Mouse (Mus musculus) embryonic facial prominence, embryonic 12.5 days (tissue): Measurements from ENCODE around the gene Bak1. TPM values are rescaled to one million over a fixed set of nuclear protein-coding genes. Genes with fewer than 3 reads are reported as not detected.

Source experiments
- ATAC-seq: fragments of 200-750 bp; cut with Nextera tagmentation; 2 replicates; pipeline ENCODE4 v1.8.0; 2017; ENCODE audit not compliant: insufficient number of reproducible peaks, insufficient read depth, low FRiP score, low TSS enrichment
- H3K27ac ChIP-seq: fragments of 300-500 bp; sonication (generic); 2 replicates; pipeline ENCODE4 v1.5.1; 2016; ENCODE audit warnings: mild to moderate bottlenecking
- H3K27me3 ChIP-seq: fragments of 300-500 bp; sonication (generic); 2 replicates; pipeline ENCODE4 v1.6.1; 2016; ENCODE audit warnings: mild to moderate bottlenecking, moderate library complexity
- H3K36me3 ChIP-seq: fragments of 300-500 bp; sonication (generic); 2 replicates; pipeline ENCODE4 v1.6.1; 2016; ENCODE audit warnings: mild to moderate bottlenecking
- H3K4me1 ChIP-seq: fragments of 300-500 bp; sonication (generic); 2 replicates; pipeline ENCODE4 v1.6.1; 2016
- H3K4me2 ChIP-seq: fragments of 300-500 bp; sonication (generic); replicated peaks from 2 replicates; pipeline ENCODE4 v1.6.1; 2016; ENCODE audit warnings: mild to moderate bottlenecking, moderate library complexity
- H3K4me3 ChIP-seq: fragments of 300-500 bp; sonication (generic); 2 replicates; pipeline ENCODE4 v1.5.1; 2016; ENCODE audit warnings: mild to moderate bottlenecking
- H3K9ac ChIP-seq: fragments of 300-500 bp; sonication (generic); 2 replicates; pipeline ENCODE4 v1.6.1; 2016; ENCODE audit warnings: mild to moderate bottlenecking, moderate library complexity
- H3K9me3 ChIP-seq: fragments of 300-500 bp; sonication (generic); 2 replicates; pipeline ENCODE4 v1.6.1; 2016; ENCODE audit warnings: mild to moderate bottlenecking, moderate library complexity
- WGBS: fragments of 180-500 bp; shearing (Covaris S2); methylation state at CpG from one replicate; pipeline ENCODE4 v1.1.7; 2016; 5-methylcytosine and 5-hydroxymethylcytosine counted together
- polyA plus RNA-seq: library from polyadenylated mRNA; unstranded; fragments of >200 nt; fragmentation: Nextera tagmentation; extraction: Ambion mirVana; gene quantifications from 2 replicates; pipeline ENCODE4 v1.2.1, GENCODE M21; 2016

Gene Bak1
- 4.5 and 4.9 TPM in 2 replicates for polyA plus RNA-seq

DNA sequence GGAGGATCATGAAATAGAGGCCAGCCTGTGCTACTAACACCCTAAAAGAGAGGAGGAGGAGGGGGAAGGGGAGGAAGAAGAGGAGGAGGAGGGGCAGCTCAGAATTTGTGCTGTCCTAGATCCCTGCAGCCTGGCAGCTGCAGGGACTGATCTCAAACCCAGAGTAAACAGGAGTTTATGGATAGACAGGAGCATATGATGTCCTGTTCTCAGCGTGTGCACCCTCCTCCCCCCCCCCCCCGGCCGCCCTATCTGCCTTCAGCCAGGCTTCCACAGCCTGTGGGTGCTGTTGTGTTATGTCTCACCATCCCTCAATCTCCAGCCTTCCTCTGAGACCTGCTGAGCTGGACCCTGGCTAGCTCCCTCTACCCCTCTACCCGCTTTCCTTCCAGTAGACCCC lies at the start of gene Bak1:
Gene Bak1 (minus strand): TSS at position 101 of the 400 bp plus-strand sequence.
- 84% methylated on average over 3 of the region's 4 CpGs for WGBS
- Histone ChIP-seq H3K27ac (peak within 1 kb of the TSS; percentile 82), H3K36me3 (peaks cover 17% of the 10 kb centered on the region), H3K9ac (peak within 1 kb of the TSS; percentile 90), H3K9me3 (no peaks in the 10 kb centered on the region), H3K4me3 (peak within 1 kb of the TSS; percentile 62), H3K4me1 (peaks cover 14% of the 10 kb centered on the region; the same call in 1 of the 2 replicates), H3K27me3 (no peaks in the 10 kb centered on the region), H3K4me2 (peak within 1 kb of the TSS; percentile 76)
- ATAC-seq: no peak

DNA sequence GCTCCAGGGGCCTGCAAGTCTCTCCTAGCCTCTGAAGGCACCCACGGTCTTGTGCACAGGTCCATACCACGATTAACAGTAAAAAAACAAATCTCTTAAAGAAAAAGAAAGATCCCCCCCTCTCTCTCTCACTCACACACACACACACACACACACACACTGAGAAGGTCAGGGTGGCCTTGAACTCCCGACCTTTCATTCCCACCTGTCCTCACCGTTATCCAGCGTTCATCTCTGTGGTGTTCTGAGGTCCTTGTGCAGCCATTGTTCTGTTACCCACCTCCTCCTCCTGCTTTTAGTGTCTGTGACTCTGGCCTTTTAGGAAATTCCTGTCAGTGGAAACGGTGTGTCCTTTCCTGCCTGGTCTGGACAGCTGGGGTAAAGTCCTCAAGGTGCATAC lies 49.7 kb upstream of the Bak1 start:
- Histone ChIP-seq H3K4me3 (no peak overlapping the region), H3K9me3 (no peaks in the 10 kb centered on the region), H3K9ac (no peak overlapping the region), H3K36me3 (no peaks in the 10 kb centered on the region), H3K27me3 (no peaks in the 10 kb centered on the region), H3K4me2 (no peak overlapping the region), H3K4me1 (peaks cover 15% of the 10 kb centered on the region; the same call in 1 of the 2 replicates), H3K27ac (no peak overlapping the region)
- 90% methylated on average over 6 of the region's 6 CpGs for WGBS
- no peak for ATAC-seq

DNA sequence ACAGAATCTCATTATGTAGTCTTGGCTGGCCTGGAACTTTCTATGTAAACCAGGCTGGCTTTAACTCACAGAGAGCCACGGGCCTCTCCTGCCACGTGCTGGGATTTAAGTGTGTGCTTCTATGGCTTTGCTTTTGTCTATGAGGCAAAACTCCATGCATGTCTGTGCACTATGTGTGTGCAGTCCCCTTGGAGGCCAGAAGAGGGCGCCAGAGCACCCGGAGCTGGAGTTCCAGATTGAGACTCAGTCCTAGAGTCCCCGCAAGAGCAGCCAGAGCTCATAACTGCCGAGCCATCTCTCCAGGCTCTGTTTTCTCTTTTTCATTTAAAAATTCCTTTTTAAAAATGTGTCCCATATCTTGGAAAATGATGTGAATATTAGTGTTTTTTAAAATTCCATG lies 49.1 kb upstream of the Bak1 start:
- Histone ChIP-seq H3K4me2 (no peak overlapping the region), H3K27ac (no peak overlapping the region), H3K4me1 (peaks cover 12% of the 10 kb centered on the region; the same call in 1 of the 2 replicates), H3K36me3 (no peaks in the 10 kb centered on the region), H3K4me3 (no peak overlapping the region), H3K27me3 (no peaks in the 10 kb centered on the region), H3K9me3 (no peaks in the 10 kb centered on the region), H3K9ac (no peak overlapping the region)
- WGBS: 84% methylated on average over 6 of the region's 6 CpGs
- no peak for ATAC-seq

DNA sequence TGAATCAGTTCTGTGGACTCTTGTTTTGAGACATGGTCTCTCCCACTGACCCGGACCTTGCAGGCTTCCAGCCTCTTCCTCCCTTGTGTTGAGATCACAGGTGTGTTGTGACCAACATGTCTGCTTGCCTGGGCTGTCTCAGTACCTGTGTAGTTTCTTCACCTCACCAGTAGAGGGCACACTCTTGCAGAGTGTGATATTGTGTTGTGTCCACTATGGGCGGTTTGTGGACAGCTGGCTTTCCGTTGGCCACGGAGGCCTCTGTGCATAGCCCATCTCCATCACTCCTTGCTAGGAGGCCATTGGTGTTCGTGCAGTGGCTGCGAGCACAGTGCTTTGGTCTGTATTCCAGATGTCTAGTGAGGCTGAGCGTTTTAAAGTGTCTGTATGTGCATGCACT lies 48.3 kb upstream of the Bak1 start:
- H3K36me3 ChIP-seq: no peaks in the 10 kb centered on the region
- no peak overlapping the region for H3K4me3 ChIP-seq
- ATAC-seq: no peak
- 92% methylated on average over 7 of the region's 7 CpGs for WGBS
- H3K9ac ChIP-seq: no peak overlapping the region
- no peaks in the 10 kb centered on the region for H3K9me3 ChIP-seq
- H3K4me2 ChIP-seq: no peak overlapping the region
- peaks cover 12% of the 10 kb centered on the region; the same call in 1 of the 2 replicates for H3K4me1 ChIP-seq
- no peaks in the 10 kb centered on the region for H3K27me3 ChIP-seq
- no peak overlapping the region for H3K27ac ChIP-seq

DNA sequence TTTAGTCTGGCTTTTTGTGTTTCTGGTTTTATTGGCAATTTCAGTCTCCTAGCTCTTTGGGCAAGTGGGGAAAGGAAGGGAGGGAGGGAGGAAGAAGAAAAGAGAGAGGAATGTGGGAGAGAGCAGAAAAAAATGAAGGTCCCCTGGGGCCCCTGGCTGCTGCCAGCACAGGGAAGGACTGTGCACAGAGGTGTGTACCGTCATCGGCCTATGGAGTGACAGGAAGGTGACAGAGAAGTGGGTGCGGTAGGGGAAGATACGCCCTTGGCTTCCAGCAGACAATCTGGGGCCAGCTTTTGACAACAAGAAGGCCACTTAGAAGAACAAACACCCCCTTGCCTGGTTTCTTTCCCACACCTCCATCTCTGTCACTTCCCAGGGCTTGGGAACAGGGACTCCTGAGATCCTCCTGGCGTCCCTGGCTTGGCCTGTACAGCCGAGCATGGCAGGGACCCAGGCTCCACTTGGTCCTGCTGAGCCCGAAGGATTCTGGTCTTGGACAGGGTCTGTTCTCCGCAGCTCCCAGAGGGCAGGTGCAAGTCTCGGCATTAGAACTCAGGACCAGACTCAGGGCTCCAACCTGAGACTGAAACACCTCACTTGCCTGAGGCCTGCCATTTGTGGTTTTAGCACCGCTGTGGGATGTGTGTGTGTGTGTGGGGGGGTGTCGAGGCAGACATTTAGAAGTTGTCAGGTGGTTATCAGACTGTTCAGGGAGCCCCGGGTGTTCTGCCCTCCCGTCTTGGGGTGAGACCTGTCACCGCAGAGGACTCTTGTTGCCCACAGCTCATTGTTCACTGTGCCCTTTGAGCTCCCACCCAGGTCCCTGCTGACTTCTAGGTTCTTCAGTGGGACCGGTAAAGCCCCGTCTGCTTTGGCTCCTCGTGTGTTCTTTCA lies 46.3 kb upstream of the Bak1 start:
- Histone ChIP-seq H3K36me3 (no peaks in the 10 kb centered on the region), H3K27ac (no peak overlapping the region), H3K27me3 (no peaks in the 10 kb centered on the region), H3K4me2 (no peak overlapping the region), H3K4me3 (no peak overlapping the region), H3K4me1 (peaks cover 5% of the 10 kb centered on the region; the same call in 1 of the 2 replicates), H3K9ac (no peak overlapping the region), H3K9me3 (no peaks in the 10 kb centered on the region)
- 79% methylated on average over 17 of the region's 17 CpGs for WGBS
- ATAC-seq: no peak

DNA sequence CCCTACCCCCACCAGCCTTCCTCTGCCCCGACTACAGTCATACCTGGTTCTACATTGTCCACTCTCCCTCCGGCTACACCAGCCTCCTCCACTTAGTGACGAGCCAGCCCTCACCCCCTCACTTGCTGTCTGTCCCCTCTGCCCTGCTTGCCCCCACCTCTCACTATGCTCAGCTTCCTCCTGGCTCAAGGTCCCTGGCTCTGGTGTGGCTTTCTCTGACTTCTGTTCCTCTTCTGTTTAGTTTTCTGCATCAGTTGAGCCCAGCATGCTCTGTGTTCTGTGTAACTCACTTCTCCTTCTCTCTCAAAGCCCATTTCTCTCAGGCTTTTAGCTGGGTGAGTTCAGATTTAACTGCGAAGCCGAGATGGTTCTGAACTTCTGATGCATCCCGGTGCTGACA lies 45.4 kb upstream of the Bak1 start:
- peaks cover 5% of the 10 kb centered on the region; the same call in 1 of the 2 replicates for H3K4me1 ChIP-seq
- H3K27me3 ChIP-seq: no peaks in the 10 kb centered on the region
- H3K4me3 ChIP-seq: no peak overlapping the region
- H3K4me2 ChIP-seq: no peak overlapping the region
- no peak overlapping the region for H3K9ac ChIP-seq
- ATAC-seq: no peak
- H3K36me3 ChIP-seq: no peaks in the 10 kb centered on the region
- no peak overlapping the region for H3K27ac ChIP-seq
- H3K9me3 ChIP-seq: no peaks in the 10 kb centered on the region
- 52% methylated on average over 6 of the region's 6 CpGs for WGBS

DNA sequence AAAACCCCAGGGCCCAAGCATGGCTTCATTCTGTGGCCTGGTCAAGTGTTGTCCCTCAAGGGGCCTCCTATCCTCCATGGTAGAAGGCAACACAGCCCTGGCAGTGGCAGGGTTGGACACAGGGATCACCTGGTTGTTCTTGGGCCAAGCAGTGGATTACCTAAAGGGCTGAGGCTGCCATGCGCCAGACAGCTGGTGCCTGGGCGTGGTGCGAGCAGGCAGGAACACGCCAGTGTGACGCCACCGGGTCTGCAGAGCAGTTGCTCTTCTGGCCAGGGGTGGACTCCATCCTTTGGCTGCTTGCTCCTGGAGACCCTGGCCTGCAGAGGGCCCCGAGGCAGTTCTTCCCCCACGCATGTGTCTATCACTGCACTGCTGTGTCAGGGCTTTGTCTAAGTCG lies 45.0 kb upstream of the Bak1 start:
- WGBS: 63% methylated on average over 9 of the region's 9 CpGs
- ATAC-seq: no peak

DNA sequence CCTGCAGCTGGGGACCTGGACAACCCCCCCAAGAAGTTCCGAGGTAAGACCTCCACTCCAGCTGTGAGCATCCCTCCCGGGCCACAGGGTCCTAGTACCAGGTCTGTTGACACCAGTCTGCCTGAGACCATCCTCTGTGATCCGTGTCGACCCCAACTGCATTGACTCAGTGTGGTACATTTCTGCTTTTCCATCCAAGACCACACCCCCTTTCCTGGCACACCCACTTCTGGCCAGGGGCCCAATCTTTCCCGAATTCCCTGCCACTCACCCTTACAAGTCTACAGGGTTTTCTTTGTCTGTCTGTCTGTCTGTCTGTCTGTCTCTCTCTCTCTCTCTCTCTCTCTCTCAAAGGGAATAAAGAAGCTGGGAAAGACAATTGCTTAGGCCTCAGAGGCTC lies 44.3 kb upstream of the Bak1 start:
- H3K4me3 ChIP-seq: no peak overlapping the region
- no peak overlapping the region for H3K27ac ChIP-seq
- 82% methylated on average over 5 of the region's 5 CpGs for WGBS
- H3K4me1 ChIP-seq: peaks cover 5% of the 10 kb centered on the region; the same call in 1 of the 2 replicates
- H3K9ac ChIP-seq: no peak overlapping the region
- H3K9me3 ChIP-seq: no peaks in the 10 kb centered on the region
- no peaks in the 10 kb centered on the region for H3K27me3 ChIP-seq
- no peak overlapping the region for H3K4me2 ChIP-seq
- H3K36me3 ChIP-seq: no peaks in the 10 kb centered on the region
- ATAC-seq: no peak

More for the DNA sequence above, 45.0 kb upstream of the Bak1 start:
- Histone ChIP-seq H3K4me3 (no peak overlapping the region), H3K27me3 (no peaks in the 10 kb centered on the region), H3K4me1 (peaks cover 5% of the 10 kb centered on the region; the same call in 1 of the 2 replicates), H3K9me3 (no peaks in the 10 kb centered on the region), H3K36me3 (no peaks in the 10 kb centered on the region), H3K4me2 (no peak overlapping the region), H3K9ac (no peak overlapping the region), H3K27ac (no peak overlapping the region)

DNA sequence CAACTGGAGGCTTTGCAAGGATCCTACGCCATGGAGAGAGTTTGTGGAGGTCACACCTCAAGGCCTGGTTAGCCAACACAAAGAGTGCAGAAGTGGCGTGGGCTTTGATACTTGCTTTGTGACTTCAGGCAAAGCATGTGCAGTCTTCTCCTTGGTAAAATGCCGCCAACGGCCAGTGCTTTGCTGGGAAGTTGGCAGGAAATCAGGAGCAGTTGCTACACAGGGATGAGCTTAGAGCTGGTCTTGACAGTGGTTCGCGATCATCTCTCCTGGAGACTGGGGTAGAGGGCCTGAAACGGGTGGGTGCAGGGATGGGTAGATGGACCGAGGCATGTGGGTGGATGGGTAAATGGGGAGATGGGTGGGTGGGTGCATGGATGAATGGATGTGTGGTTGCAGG lies 43.6 kb upstream of the Bak1 start:
- no peak for ATAC-seq
- H3K4me3 ChIP-seq: no peak overlapping the region
- H3K27me3 ChIP-seq: no peaks in the 10 kb centered on the region
- peaks cover 5% of the 10 kb centered on the region; the same call in 1 of the 2 replicates for H3K4me1 ChIP-seq
- no peak overlapping the region for H3K9ac ChIP-seq
- no peaks in the 10 kb centered on the region for H3K9me3 ChIP-seq
- H3K27ac ChIP-seq: no peak overlapping the region
- WGBS: 92% methylated on average over 8 of the region's 8 CpGs
- H3K36me3 ChIP-seq: no peaks in the 10 kb centered on the region
- H3K4me2 ChIP-seq: no peak overlapping the region

DNA sequence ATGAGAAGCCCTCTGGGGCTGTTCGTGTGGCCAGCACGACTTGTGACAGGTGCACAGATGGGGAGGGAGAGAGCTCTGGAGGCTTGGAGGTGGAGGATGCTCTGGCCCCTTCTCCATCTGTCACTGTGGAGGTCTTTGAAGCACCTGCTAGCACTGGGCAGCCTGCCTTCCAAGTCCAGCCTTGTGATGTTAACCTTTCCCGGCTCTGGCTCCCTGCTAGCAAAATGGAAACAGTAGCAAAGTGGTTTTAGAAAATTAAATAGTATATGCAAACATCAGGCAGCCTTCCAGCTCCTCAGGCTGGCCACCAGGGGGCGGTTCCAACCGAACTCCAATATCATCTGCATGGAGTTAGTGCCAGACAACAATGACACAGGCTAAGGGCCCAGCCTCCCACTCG lies 42.8 kb upstream of the Bak1 start:
- H3K9me3 ChIP-seq: no peaks in the 10 kb centered on the region
- H3K4me2 ChIP-seq: no peak overlapping the region
- no peak for ATAC-seq
- WGBS: 41% methylated on average over 6 of the region's 6 CpGs
- H3K4me3 ChIP-seq: no peak overlapping the region
- no peak overlapping the region for H3K9ac ChIP-seq
- no peaks in the 10 kb centered on the region for H3K27me3 ChIP-seq
- H3K36me3 ChIP-seq: no peaks in the 10 kb centered on the region
- H3K27ac ChIP-seq: no peak overlapping the region
- peaks cover 5% of the 10 kb centered on the region; the same call in 1 of the 2 replicates for H3K4me1 ChIP-seq

DNA sequence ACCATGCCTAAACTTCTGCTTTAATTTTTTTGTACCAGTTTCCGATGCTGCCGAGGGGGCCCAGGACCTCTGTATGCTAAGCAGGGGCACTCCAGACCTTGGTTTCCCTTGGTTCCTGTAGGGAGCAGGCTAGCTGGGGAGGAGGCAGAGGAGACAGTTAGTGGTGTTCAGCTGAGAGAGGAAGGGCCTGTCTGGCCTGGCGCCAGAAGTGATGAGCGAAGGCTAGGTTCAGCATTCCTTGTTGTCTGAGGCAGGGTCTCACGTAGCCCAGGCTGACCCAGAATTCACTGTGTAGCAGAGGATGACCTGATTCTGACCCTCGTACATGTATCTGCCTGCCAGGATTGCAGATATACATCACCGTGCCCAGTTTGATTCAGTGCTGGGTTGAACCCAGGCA lies 42.1 kb upstream of the Bak1 start:
- Histone ChIP-seq H3K4me2 (no peak overlapping the region), H3K27ac (no peak overlapping the region), H3K4me1 (peaks cover 5% of the 10 kb centered on the region; the same call in 1 of the 2 replicates), H3K4me3 (no peak overlapping the region), H3K9me3 (no peaks in the 10 kb centered on the region), H3K27me3 (no peaks in the 10 kb centered on the region), H3K36me3 (no peaks in the 10 kb centered on the region), H3K9ac (no peak overlapping the region)
- no peak for ATAC-seq
- WGBS: 93% methylated on average over 7 of the region's 7 CpGs

DNA sequence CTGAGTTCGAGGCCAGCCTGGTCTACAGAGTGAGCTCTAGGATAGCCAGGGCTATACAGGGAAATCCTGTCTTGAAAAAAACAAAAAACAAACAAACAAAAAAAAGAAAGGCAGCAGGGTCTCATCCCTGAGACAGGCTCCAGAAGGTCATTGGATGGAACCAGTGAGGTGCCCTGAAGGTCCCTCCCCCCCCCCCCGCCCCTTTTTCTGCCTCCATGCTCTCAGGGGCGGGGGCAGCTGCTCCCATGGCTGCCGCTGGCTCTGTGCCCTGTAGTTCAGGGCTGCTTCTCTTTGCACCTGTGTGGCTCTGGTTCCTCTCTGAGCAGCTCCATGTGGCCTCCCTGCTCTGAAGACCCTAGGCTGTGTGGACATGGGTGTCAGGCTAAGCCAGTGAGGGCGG lies 40.3 kb upstream of the Bak1 start:
- Histone ChIP-seq H3K4me3 (no peak overlapping the region), H3K4me1 (peaks cover 7% of the 10 kb centered on the region), H3K4me2 (no peak overlapping the region), H3K9me3 (no peaks in the 10 kb centered on the region), H3K9ac (no peak overlapping the region), H3K36me3 (no peaks in the 10 kb centered on the region), H3K27ac (no peak overlapping the region), H3K27me3 (no peaks in the 10 kb centered on the region)
- no peak; the same call in 1 of the 2 replicates for ATAC-seq
- 69% methylated on average over 5 of the region's 5 CpGs for WGBS
